8 mouse cellular contexts compared by ENCODE assay signal in genomic region chr4:141506352-141506751, GRCm38 (mm10). TPM values are rescaled to one million over a fixed set of nuclear protein-coding genes. Genes with fewer than 3 reads are reported as not detected.
DNase-seq lines count a peak whose midpoint lies in the region; ATAC-seq and TF ChIP-seq lines count a peak whose summit lies in the region.

No protein-coding gene starts in this region.

- H3K4me1 ChIP-seq in E14TG2a.4 (replicated peaks; ENCODE audit: low read depth, low read length) = peaks cover 63% of the 10 kb centered on the region
- peaks cover 23% of the 10 kb centered on the region for H3K4me1 ChIP-seq in forebrain, embryonic 12.5 days
- H3K4me1 ChIP-seq in heart, embryonic 16.5 days (ENCODE audit: control insufficient read depth, insufficient read depth, low read length) = peaks cover 23% of the 10 kb centered on the region
- H3K4me1 ChIP-seq in olfactory bulb, adult 2 months (ENCODE audit: control insufficient read depth, insufficient read depth, low read length) = peaks cover 40% of the 10 kb centered on the region

- no peaks in the 10 kb centered on the region for H3K27me3 ChIP-seq in E14TG2a.4 (ENCODE audit: insufficient read depth, low read length)
- H3K27me3 ChIP-seq in forebrain, embryonic 12.5 days = no peaks in the 10 kb centered on the region
- H3K27me3 ChIP-seq in heart, embryonic 16.5 days (ENCODE audit: control insufficient read depth, insufficient read depth, low read length) = no peaks in the 10 kb centered on the region

- ATAC-seq in forebrain, embryonic 12.5 days (ENCODE audit: low FRiP score) = peak; percentile 60; the same call in 1 of the 2 replicates
- peak; percentile 85 for ATAC-seq in heart, embryonic 16.5 days (replicated peaks; ENCODE audit: extremely low read depth, insufficient read depth, low FRiP score)

- no peak overlapping the region for H3K9ac ChIP-seq in forebrain, embryonic 12.5 days
- H3K9ac ChIP-seq in heart, embryonic 16.5 days (ENCODE audit: low read length) = peak overlapping the region; percentile 44; the same call in 1 of the 2 replicates

- peak overlapping the region; percentile 30 for H3K4me3 ChIP-seq in E14TG2a.4 (replicated peaks; ENCODE audit: low read length)
- no peak overlapping the region for H3K4me3 ChIP-seq in forebrain, embryonic 12.5 days (replicated peaks)
- H3K4me3 ChIP-seq in heart, embryonic 16.5 days (ENCODE audit: low read length) = peak overlapping the region; percentile 15
- 0 out of 2 replicates have a peak overlapping the region, but pooled peaks have one; percentile 0 for H3K4me3 ChIP-seq in olfactory bulb, adult 2 months (ENCODE audit: insufficient read depth, low read depth, low read length)

- WGBS in forebrain, embryonic 12.5 days = 71% methylated on average over 10 of the region's 10 CpGs
- WGBS in heart, embryonic 16.5 days = 20% methylated on average over 10 of the region's 10 CpGs
- WGBS in olfactory bulb, adult 2 months = 14% methylated on average over 10 of the region's 10 CpGs

- TF ChIP-seq POLR2A in olfactory bulb, adult 2 months (IDR thresholded peaks at IDR 0.05; ENCODE audit: insufficient read depth, low read depth, low read length) = no peak

- no peak for TF ChIP-seq CTCF in E14TG2a.4 (conservative IDR thresholded peaks at IDR 0.05; ENCODE audit: low read length)
- TF ChIP-seq CTCF in olfactory bulb, adult 2 months (IDR thresholded peaks at IDR 0.05; ENCODE audit: insufficient read depth, low read depth, low read length) = no peak

- H3K4me2 ChIP-seq in forebrain, embryonic 12.5 days = 0 out of 2 replicates have a peak overlapping the region, but pooled peaks have one; percentile 13
- H3K4me2 ChIP-seq in heart, embryonic 16.5 days (ENCODE audit: low read depth, low read length) = peak overlapping the region; percentile 46

- H3K36me3 ChIP-seq in E14TG2a.4 (ENCODE audit: insufficient read depth, low read length) = peaks cover 32% of the 10 kb centered on the region
- 0 out of 2 replicates have a peak, but pooled peaks cover 4% of the 10 kb centered on the region for H3K36me3 ChIP-seq in forebrain, embryonic 12.5 days (replicated peaks)
- H3K36me3 ChIP-seq in heart, embryonic 16.5 days (ENCODE audit: control insufficient read depth, insufficient read depth) = no peaks in the 10 kb centered on the region

- peak; percentile 87 for DNase-seq in brain, adult 2 months (ENCODE audit: low read depth, low spot score)
- peak; percentile 95 to 96 for DNase-seq in kidney, postnatal 36 days
- DNase-seq in lung, adult 18-20 months = peak; percentile 94 to 95
- peak; percentile 59 for DNase-seq in urinary bladder, adult 2 months (ENCODE audit: low spot score)

- H3K9me3 ChIP-seq in E14TG2a.4 (ENCODE audit: low read length) = no peaks in the 10 kb centered on the region
- no peaks in the 10 kb centered on the region for H3K9me3 ChIP-seq in forebrain, embryonic 12.5 days
- no peaks in the 10 kb centered on the region for H3K9me3 ChIP-seq in heart, embryonic 16.5 days (replicated peaks; ENCODE audit: control insufficient read depth, low read length)

- H3K27ac ChIP-seq in forebrain, embryonic 12.5 days = peak overlapping the region; percentile 84
- peak overlapping the region; percentile 74 for H3K27ac ChIP-seq in heart, embryonic 16.5 days (ENCODE audit: low read length)
- peak overlapping the region; percentile 71 for H3K27ac ChIP-seq in olfactory bulb, adult 2 months (ENCODE audit: insufficient read depth, low read depth, low read length)

RNA-seq across cellular contexts. Expression of gene Spen, which starts 32.0 kb away (rescaled TPM):
- 20.3 and 20.9 TPM in 2 replicates for polyA plus RNA-seq in forebrain, embryonic 12.5 days (2016; fragmentation: Nextera tagmentation; extraction: Ambion mirVana)
- polyA plus RNA-seq in heart, embryonic 16.5 days (2015; fragmentation: Nextera tagmentation; extraction: Ambion mirVana) = 5.2 and 7.1 TPM in 2 replicates
- polyA plus RNA-seq in olfactory bulb, adult 2 months (2012; ENCODE audit: insufficient read depth, insufficient read length, low replicate concordance, missing spikeins) = 41.7 TPM in 1 of 2 replicates, not detected in the other
- polyA plus RNA-seq in urinary bladder, adult 2 months (2012; rRNA removed) = 3.5 and 10.7 TPM in 2 replicates
